Mouse (Mus musculus) hematopoietic stem cell, adult 5-6 weeks (primary cell): ENCODE measurements around the gene Ap5m1. TPM values are rescaled to one million over a fixed set of nuclear protein-coding genes. Genes with fewer than 3 reads are reported as not detected.
A peak's percentile ranks its signal among the peaks of the same experiment; 100 is the strongest.

Source experiments
- ATAC-seq, 2 experiments: fragments of 125-278 bp in 1 of 2; replicated peaks in 1 of 2; 2 replicates each; pipeline ENCODE4 v1.8.0; 2016 to 2017; ENCODE audit warnings: inconsistent platforms in 2 of 2, mild to moderate bottlenecking in 2 of 2, moderate number of reproducible peaks in 2 of 2, low read depth in 1 of 2, moderate TSS enrichment in 1 of 2; ENCODE audit not compliant: low FRiP score in 2 of 2, poor library complexity in 2 of 2, severe bottlenecking in 2 of 2, insufficient read depth in 1 of 2, low TSS enrichment in 1 of 2
- total RNA-seq: library from RNA; stranded (forward); fragments of 172-1452, 232-1000 nt; gene quantifications from 2 replicates; pipeline ENCODE4 v1.2.3, GENCODE M21; 2017

The Ap5m1 gene
- total RNA-seq, result 23.8 and 33.0 TPM in 2 replicates

- peak in 1 of 2 experiments; percentile 33; a peak in 2 of 4 replicates for ATAC-seq
These were observed at the start of gene Ap5m1 for GRCm38 (mm10) chr14:49065529-49066273. Gene Ap5m1 (plus strand): TSS chr14:49066097.

- ATAC-seq, result peak; percentile 75 to 77
These were observed 46.1 kb upstream of the Ap5m1 start for GRCm38 (mm10) chr14:49019765-49020164.

GRCm38 (mm10) chr14:49027040-49027778, 38.7 kb upstream of the Ap5m1 start:
- no peak for ATAC-seq

GRCm38 (mm10) chr14:49027779-49028368, 38.0 kb upstream of the Ap5m1 start:
- peak in 1 of 2 experiments; percentile 21; a peak in 1 of 4 replicates for ATAC-seq

- no peak for ATAC-seq
These were observed 36.9 kb upstream of the Ap5m1 start for GRCm38 (mm10) chr14:49028991-49029390.

- no peak for ATAC-seq
These were observed 20.3 kb upstream of the Ap5m1 start for GRCm38 (mm10) chr14:49045610-49046009.

GRCm38 (mm10) chr14:49049492-49049891, 16.4 kb upstream of the Ap5m1 start:
- no peak for ATAC-seq

- no peak for ATAC-seq
These were observed 2.1 kb upstream of the Ap5m1 start for GRCm38 (mm10) chr14:49063838-49064237.

GRCm38 (mm10) chr14:49066274-49066823, 452 bp downstream of the Ap5m1 start, which contains the start of gene Exoc5:
Gene Exoc5 (minus strand): TSS chr14:49066653.
- peak; percentile 87 to 92 for ATAC-seq

GRCm38 (mm10) chr14:49072837-49073236, 6.9 kb downstream of the Ap5m1 start:
- no peak for ATAC-seq

GRCm38 (mm10) chr14:49073896-49074295, 8.0 kb downstream of the Ap5m1 start:
- no peak for ATAC-seq

GRCm38 (mm10) chr14:49074361-49074760, 8.5 kb downstream of the Ap5m1 start:
- ATAC-seq, result no peak

GRCm38 (mm10) chr14:49078820-49079219, 12.9 kb downstream of the Ap5m1 start:
- ATAC-seq, result no peak

GRCm38 (mm10) chr14:49086522-49086921, 20.6 kb downstream of the Ap5m1 start:
- ATAC-seq, result no peak

- no peak for ATAC-seq
These were observed 22.5 kb downstream of the Ap5m1 start for GRCm38 (mm10) chr14:49088155-49089048.

GRCm38 (mm10) chr14:49089461-49090058, 23.7 kb downstream of the Ap5m1 start:
- ATAC-seq, result no peak

GRCm38 (mm10) chr14:49090102-49090501, 24.2 kb downstream of the Ap5m1 start:
- no peak for ATAC-seq
